Mouse (Mus musculus): ENCODE results near the gene Myl6b. TPM values are rescaled to one million over a fixed set of nuclear protein-coding genes. Genes with fewer than 3 reads are reported as not detected.

Myl6b gene
- polyA plus RNA-seq, 1 experiment, result 36.4 TPM

DNA sequence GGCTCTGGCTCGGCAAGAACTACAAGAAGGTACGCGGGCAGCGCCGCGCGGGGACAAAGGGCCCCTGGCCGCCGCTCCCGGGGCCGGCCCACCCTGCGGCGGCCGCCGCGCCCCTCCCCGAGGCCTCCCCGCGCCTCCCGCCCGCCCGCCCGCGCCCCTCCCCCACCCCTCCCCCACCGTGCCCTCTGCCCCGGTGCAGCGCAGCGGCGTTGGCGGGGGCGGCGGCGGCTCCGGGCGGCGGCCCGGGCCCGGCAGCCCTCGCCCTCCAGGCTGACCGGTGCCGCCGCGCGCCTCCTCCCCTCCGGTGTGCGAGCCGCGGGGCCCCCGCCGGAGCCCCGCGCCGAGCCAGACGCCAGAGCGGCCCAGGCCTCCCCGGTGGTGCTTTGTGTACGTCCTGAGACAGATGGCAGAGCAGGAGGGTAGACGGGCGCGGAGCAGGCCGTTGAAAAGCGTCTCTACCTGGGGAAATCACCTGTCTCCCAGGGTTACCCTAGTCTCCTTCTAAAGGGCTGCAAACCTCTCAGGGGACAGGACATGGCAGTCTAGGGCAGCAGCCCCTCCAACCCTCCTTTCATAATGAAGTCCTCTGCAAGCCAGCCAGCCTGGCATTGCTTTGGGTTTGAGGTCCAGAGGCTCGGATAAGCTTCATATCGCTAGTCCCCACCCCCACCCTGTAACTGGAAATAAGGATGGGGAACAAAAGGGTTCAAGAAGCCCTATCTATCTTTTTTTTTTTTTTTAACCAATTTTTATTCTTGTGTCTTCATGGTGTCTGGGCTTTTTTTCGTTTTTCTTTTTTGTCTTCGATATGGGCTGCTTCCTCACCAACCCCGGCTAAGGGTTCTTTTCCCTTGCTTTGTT, 38.8 kb downstream of the Myl6b start:
- DNase-seq (ENCODE audit: low read depth), result peak; percentile 74
- no peak for TF ChIP-seq CTCF (IDR thresholded peaks at IDR 0.05; ENCODE audit: borderline replicate concordance, extremely low read depth, insufficient read depth, insufficient read length)
- TF ChIP-seq POLR2A (IDR thresholded peaks at IDR 0.05; ENCODE audit: borderline replicate concordance, extremely low read depth, insufficient read depth, insufficient read length, poor library complexity, severe bottlenecking), result 0 out of 2 replicates have a peak, but pooled peaks have one; percentile 10

- DNase-seq (ENCODE audit: low read depth), result peak; percentile 89
- TF ChIP-seq POLR2A (IDR thresholded peaks at IDR 0.05; ENCODE audit: borderline replicate concordance, extremely low read depth, insufficient read depth, insufficient read length, poor library complexity, severe bottlenecking) (peak; percentile 78), CTCF (IDR thresholded peaks at IDR 0.05; ENCODE audit: borderline replicate concordance, extremely low read depth, insufficient read depth, insufficient read length) (peak; percentile 57)
These were observed 39.6 kb downstream of the Myl6b start, which contains the start of gene Smarcc2 for GRCm38 (mm10) chr10:128458719-128459408. Gene Smarcc2 (plus strand): TSS chr10:128459248.

DNA sequence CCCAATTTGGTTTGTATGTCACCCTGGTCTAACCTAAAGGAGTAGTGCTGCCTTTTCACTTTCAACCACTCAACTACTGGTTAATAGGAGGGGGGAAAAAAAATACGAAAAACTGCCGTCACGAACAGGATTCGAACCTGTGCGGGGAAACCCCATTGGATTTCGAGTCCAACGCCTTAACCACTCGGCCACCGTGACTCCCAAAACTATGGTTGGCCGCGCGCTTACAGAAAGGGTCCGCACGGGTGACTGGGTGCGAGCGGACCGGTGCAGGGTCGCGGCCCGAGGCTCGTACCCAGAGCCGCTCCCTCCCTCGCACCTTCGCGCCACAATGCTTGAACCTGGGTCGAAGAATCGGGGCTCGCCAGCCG, 40.2 kb downstream of the Myl6b start:
- peak; percentile 91 for DNase-seq (ENCODE audit: low read depth)
- no peak for TF ChIP-seq POLR2A (IDR thresholded peaks at IDR 0.05; ENCODE audit: borderline replicate concordance, extremely low read depth, insufficient read depth, insufficient read length, poor library complexity, severe bottlenecking)
- no peak for TF ChIP-seq CTCF (IDR thresholded peaks at IDR 0.05; ENCODE audit: borderline replicate concordance, extremely low read depth, insufficient read depth, insufficient read length)

DNA sequence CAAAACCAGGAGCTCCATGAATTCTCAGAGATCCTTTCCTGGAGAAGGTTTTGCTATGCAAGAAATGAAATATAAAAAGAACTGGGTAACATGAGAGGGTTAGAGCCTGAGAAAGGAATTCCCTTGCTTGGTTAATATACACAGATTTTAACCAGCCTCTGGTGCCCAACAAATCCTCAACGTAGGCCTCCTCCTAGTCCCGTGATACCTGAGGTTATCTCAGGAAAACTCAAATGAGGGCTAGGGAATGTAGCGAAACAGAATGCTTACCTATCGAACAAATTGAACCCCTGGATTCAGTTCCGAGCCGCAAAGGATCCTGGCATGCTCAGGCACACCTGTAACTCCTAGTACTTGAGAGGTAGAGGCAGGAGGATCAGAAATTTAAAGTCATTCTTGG, 40.8 kb downstream of the Myl6b start:
- TF ChIP-seq CTCF (IDR thresholded peaks at IDR 0.05; ENCODE audit: borderline replicate concordance, extremely low read depth, insufficient read depth, insufficient read length) (no peak), POLR2A (IDR thresholded peaks at IDR 0.05; ENCODE audit: borderline replicate concordance, extremely low read depth, insufficient read depth, insufficient read length, poor library complexity, severe bottlenecking) (no peak)
- no peak for DNase-seq (ENCODE audit: low read depth)

- DNase-seq (ENCODE audit: low read depth), result peak; percentile 95
- TF ChIP-seq POLR2A (IDR thresholded peaks at IDR 0.05; ENCODE audit: borderline replicate concordance, extremely low read depth, insufficient read depth, insufficient read length, poor library complexity, severe bottlenecking) (no peak), CTCF (IDR thresholded peaks at IDR 0.05; ENCODE audit: borderline replicate concordance, extremely low read depth, insufficient read depth, insufficient read length) (peak; percentile 56; the same call in 1 of the 2 replicates)
These were observed 43.2 kb downstream of the Myl6b start for GRCm38 (mm10) chr10:128455280-128455679.

- TF ChIP-seq CTCF (IDR thresholded peaks at IDR 0.05; ENCODE audit: borderline replicate concordance, extremely low read depth, insufficient read depth, insufficient read length) (no peak), POLR2A (IDR thresholded peaks at IDR 0.05; ENCODE audit: borderline replicate concordance, extremely low read depth, insufficient read depth, insufficient read length, poor library complexity, severe bottlenecking) (no peak)
- no peak for DNase-seq (ENCODE audit: low read depth)
These were observed 44.0 kb downstream of the Myl6b start for GRCm38 (mm10) chr10:128454471-128454870.

DNA sequence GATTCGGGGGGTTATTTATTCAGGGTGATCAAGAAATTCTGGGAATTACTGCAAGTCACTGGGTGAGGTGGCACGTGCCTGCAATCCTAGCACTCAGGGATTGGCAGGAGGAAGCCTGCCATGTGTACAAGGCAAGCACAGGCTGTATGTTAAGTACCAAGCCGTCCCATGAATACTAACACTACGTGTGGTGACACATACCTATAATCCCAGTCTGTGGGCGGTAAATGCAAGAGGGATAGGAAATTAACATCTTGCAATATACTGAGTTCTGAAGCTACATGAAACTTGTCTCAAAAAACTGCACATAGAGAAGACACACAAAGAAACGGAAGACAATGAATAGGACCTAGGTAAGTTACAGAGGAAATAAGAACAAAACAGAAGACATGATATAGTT, 47.5 kb downstream of the Myl6b start:
- no peak for DNase-seq (ENCODE audit: low read depth)
- TF ChIP-seq CTCF (IDR thresholded peaks at IDR 0.05; ENCODE audit: borderline replicate concordance, extremely low read depth, insufficient read depth, insufficient read length) (no peak), POLR2A (IDR thresholded peaks at IDR 0.05; ENCODE audit: borderline replicate concordance, extremely low read depth, insufficient read depth, insufficient read length, poor library complexity, severe bottlenecking) (no peak)

DNA sequence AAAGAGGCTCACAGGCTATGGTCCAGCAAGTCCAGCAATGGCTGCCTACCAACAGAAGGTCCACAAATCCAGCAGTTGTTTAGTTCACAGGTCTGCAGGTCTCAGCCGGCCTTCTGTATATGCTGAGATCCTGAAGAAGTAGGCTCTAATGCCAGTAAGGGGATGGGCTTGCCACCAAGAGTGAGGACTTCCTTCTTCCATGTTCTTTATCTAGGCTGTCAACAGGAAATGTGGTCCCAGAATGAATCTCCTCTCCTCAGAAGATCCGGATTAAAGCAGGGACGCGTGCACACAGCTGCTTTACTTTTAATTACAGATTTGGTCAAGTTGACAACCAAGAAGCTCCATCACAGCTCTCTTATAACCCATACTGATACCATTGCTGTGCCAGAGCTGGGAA, 53.1 kb downstream of the Myl6b start:
- DNase-seq (ENCODE audit: low read depth), result no peak
- TF ChIP-seq POLR2A (IDR thresholded peaks at IDR 0.05; ENCODE audit: borderline replicate concordance, extremely low read depth, insufficient read depth, insufficient read length, poor library complexity, severe bottlenecking), result no peak
- no peak for TF ChIP-seq CTCF (IDR thresholded peaks at IDR 0.05; ENCODE audit: borderline replicate concordance, extremely low read depth, insufficient read depth, insufficient read length)

DNA sequence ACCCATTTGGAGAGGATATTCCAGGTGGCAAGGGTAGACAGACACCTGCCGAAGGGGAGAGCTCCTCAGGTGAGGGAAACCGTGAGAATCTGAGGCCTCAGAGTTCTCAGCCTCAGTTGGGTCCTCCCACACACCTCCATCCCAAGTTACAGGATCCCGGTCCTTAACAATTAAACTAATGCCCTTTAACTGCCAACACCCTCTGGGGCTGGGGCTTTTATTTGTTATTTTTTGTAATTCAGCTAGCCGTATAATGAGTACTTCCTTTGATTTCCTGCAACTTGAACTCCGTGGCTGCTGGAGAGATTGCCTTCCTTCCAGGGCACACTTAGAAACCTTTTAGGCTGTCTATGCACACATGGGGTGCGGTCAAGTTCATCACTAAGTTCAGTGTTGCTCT, 54.1 kb downstream of the Myl6b start:
- DNase-seq (ENCODE audit: low read depth), result no peak

More for the DNA sequence above, 54.1 kb downstream of the Myl6b start:
- TF ChIP-seq CTCF (IDR thresholded peaks at IDR 0.05; ENCODE audit: borderline replicate concordance, extremely low read depth, insufficient read depth, insufficient read length) (no peak), POLR2A (IDR thresholded peaks at IDR 0.05; ENCODE audit: borderline replicate concordance, extremely low read depth, insufficient read depth, insufficient read length, poor library complexity, severe bottlenecking) (no peak)

Other genes starting within 250 kb of the Myl6b start
- gene Apon, start 244.6 kb downstream of the Myl6b start, polyA plus RNA-seq (2012; rRNA removed), result 0.20 and 0.23 TPM in 2 replicates
- not detected in 2 replicates for gene Apof, start 230.0 kb downstream of the Myl6b start, polyA plus RNA-seq (2012; rRNA removed)
- gene Stat2, start 228.1 kb downstream of the Myl6b start, polyA plus RNA-seq (2012; rRNA removed), result 26.4 and 27.7 TPM in 2 replicates
- gene Il23a, start 199.9 kb downstream of the Myl6b start, polyA plus RNA-seq (2012; rRNA removed), result 0.11 and 0.20 TPM in 2 replicates
- gene Pan2, start 195.3 kb downstream of the Myl6b start, polyA plus RNA-seq (2012; rRNA removed), result 38.4 and 47.4 TPM in 2 replicates
- 84.5 and 86.3 TPM in 2 replicates for gene Cnpy2, start 176.2 kb downstream of the Myl6b start, polyA plus RNA-seq (2012; rRNA removed)
- gene Cs, start 161.0 kb downstream of the Myl6b start, polyA plus RNA-seq (2012; rRNA removed), result 185 and 203 TPM in 2 replicates
- gene Coq10a, start 129.7 kb downstream of the Myl6b start, polyA plus RNA-seq (2012; rRNA removed), result 69.0 and 90.1 TPM in 2 replicates
- 43.1 and 55.1 TPM in 2 replicates for gene Ankrd52, start 121.6 kb downstream of the Myl6b start, polyA plus RNA-seq (2012; rRNA removed)
- gene Slc39a5, start 97.5 kb downstream of the Myl6b start, polyA plus RNA-seq (2012; rRNA removed), result 0.04 and 0.35 TPM in 2 replicates
- gene Nabp2, start 87.2 kb downstream of the Myl6b start, polyA plus RNA-seq (2012; rRNA removed), result 96.8 and 102 TPM in 2 replicates
- 73.9 and 76.9 TPM in 2 replicates for gene Rnf41, start 87.0 kb downstream of the Myl6b start, polyA plus RNA-seq (2012; rRNA removed)
- gene Smarcc2, start 39.4 kb downstream of the Myl6b start, polyA plus RNA-seq (2012; rRNA removed), result 377 and 390 TPM in 2 replicates
- 1,007 and 1,045 TPM in 2 replicates for gene Myl6, start 4.5 kb downstream of the Myl6b start, polyA plus RNA-seq (2012; rRNA removed)
- gene Esyt1, start 27.2 kb upstream of the Myl6b start, polyA plus RNA-seq (2012; rRNA removed), result 15.4 and 20.1 TPM in 2 replicates
- gene Zc3h10, start 49.1 kb upstream of the Myl6b start, polyA plus RNA-seq (2012; rRNA removed), result 19.3 and 23.1 TPM in 2 replicates
- gene Rpl41, start 50.6 kb upstream of the Myl6b start, polyA plus RNA-seq (2012; rRNA removed), result 2,223 TPM in 2 replicates
- 117 and 123 TPM in 2 replicates for gene Pa2g4, start 67.3 kb upstream of the Myl6b start, polyA plus RNA-seq (2012; rRNA removed)
- 0.87 and 1.5 TPM in 2 replicates for gene Erbb3, start 91.0 kb upstream of the Myl6b start, polyA plus RNA-seq (2012; rRNA removed)
- gene Rps26, start 128.1 kb upstream of the Myl6b start, polyA plus RNA-seq (2012; rRNA removed), result 896 and 1,032 TPM in 2 replicates
- 18.8 and 31.3 TPM in 2 replicates for gene Ikzf4, start 147.3 kb upstream of the Myl6b start, polyA plus RNA-seq (2012; rRNA removed)
- 10.8 and 11.4 TPM in 2 replicates for gene Suox, start 175.4 kb upstream of the Myl6b start, polyA plus RNA-seq (2012; rRNA removed)
- 108 and 116 TPM in 2 replicates for gene Rab5b, start 197.6 kb upstream of the Myl6b start, polyA plus RNA-seq (2012; rRNA removed)
- 1.1 and 1.5 TPM in 2 replicates for gene Pmel, start 205.5 kb upstream of the Myl6b start, polyA plus RNA-seq (2012; rRNA removed)
- gene Cdk2, start 206.3 kb upstream of the Myl6b start, polyA plus RNA-seq (2012; rRNA removed), result 22.5 and 42.4 TPM in 2 replicates
- gene Dgka, start 246.2 kb upstream of the Myl6b start, polyA plus RNA-seq (2012; rRNA removed), result 8.6 and 8.8 TPM in 2 replicates
- 58.2 and 65.4 TPM in 2 replicates for gene Pym1, start 249.2 kb upstream of the Myl6b start, polyA plus RNA-seq (2012; rRNA removed)